Mouse (Mus musculus) liver, adult 2 months (tissue): ENCODE results near the gene Nmbr. TPM values are rescaled to one million over a fixed set of nuclear protein-coding genes. Genes with fewer than 3 reads are reported as not detected.

Experiments
- DNase-seq: peaks from one replicate; pipeline ENCODE4 v3.0.0-alpha.2; 2011; ENCODE audit warnings: low read depth, low spot score; ENCODE audit errors: extremely low read depth
- H3K27ac ChIP-seq: fragments of 200-500 bp; replicated peaks from 2 replicates; pipeline ENCODE4 v1.5.1; 2012; ENCODE audit warnings: low read depth, mild to moderate bottlenecking, control low read depth, inconsistent platforms, low read length; ENCODE audit not compliant: insufficient read depth
- H3K27me3 ChIP-seq: fragments of 200-500 bp; 2 replicates; pipeline ENCODE4 v1.6.1; 2012; ENCODE audit warnings: mild to moderate bottlenecking, moderate library complexity, low read length, inconsistent platforms; ENCODE audit not compliant: control insufficient read depth, insufficient read depth
- H3K36me3 ChIP-seq: fragments of 200-500 bp; 2 replicates; pipeline ENCODE4 v1.6.1; 2012; ENCODE audit warnings: low read length, inconsistent platforms; ENCODE audit not compliant: control insufficient read depth, insufficient read depth
- H3K4me1 ChIP-seq: fragments of 200-500 bp; 2 replicates; pipeline ENCODE4 v1.6.1; 2011; ENCODE audit warnings: low read length; ENCODE audit not compliant: control insufficient read depth, insufficient read depth
- H3K4me3 ChIP-seq: fragments of 200-500 bp; 2 replicates; pipeline ENCODE4 v1.5.1; 2011; ENCODE audit warnings: low read depth, mild to moderate bottlenecking, control low read depth, low read length, moderate library complexity; ENCODE audit not compliant: insufficient read depth
- H3K79me2 ChIP-seq: fragments of 200-500 bp; 2 replicates; pipeline ENCODE4 v1.6.1; 2012; ENCODE audit warnings: inconsistent platforms, mild to moderate bottlenecking, low read length, moderate library complexity; ENCODE audit not compliant: control insufficient read depth, insufficient read depth
- H3K9ac ChIP-seq: fragments of 200-500 bp; 2 replicates; pipeline ENCODE4 v1.6.1; 2012; ENCODE audit warnings: low read depth, mild to moderate bottlenecking, control low read depth, inconsistent platforms, low read length
- CTCF ChIP-seq: fragments of 200-500 bp; IDR thresholded peaks from 2 replicates; pipeline ENCODE4 v1.5.1; 2011; ENCODE audit warnings: low read depth, low read length, control low read depth
- POLR2A ChIP-seq: fragments of 200-500 bp; IDR thresholded peaks from 2 replicates; pipeline ENCODE4 v1.6.1; 2011; ENCODE audit warnings: low read length, control low read depth; ENCODE audit not compliant: insufficient read depth; ENCODE audit errors: extremely low read depth
- WGBS: fragments of 180-500 bp; shearing (Covaris S2); methylation state at CpG from one replicate; pipeline ENCODE4 v1.1.7; 2018; 5-methylcytosine and 5-hydroxymethylcytosine counted together
- polyA plus RNA-seq: library from polyadenylated mRNA; depleted of rRNA; stranded (reverse); fragments of >200 nt; gene quantifications from 2 replicates; pipeline ENCODE4 v1.2.3, GENCODE M21; 2012; rRNA removed
- total RNA-seq: library from RNA; depleted of rRNA; stranded (reverse); fragments of >200 nt; gene quantifications from 2 replicates; pipeline ENCODE4 v1.2.3, GENCODE M21; 2014; rRNA removed

The Nmbr gene
- total and polyA plus RNA-seq, 2 experiments, result 0.18 TPM; not detected in 1

DNA sequence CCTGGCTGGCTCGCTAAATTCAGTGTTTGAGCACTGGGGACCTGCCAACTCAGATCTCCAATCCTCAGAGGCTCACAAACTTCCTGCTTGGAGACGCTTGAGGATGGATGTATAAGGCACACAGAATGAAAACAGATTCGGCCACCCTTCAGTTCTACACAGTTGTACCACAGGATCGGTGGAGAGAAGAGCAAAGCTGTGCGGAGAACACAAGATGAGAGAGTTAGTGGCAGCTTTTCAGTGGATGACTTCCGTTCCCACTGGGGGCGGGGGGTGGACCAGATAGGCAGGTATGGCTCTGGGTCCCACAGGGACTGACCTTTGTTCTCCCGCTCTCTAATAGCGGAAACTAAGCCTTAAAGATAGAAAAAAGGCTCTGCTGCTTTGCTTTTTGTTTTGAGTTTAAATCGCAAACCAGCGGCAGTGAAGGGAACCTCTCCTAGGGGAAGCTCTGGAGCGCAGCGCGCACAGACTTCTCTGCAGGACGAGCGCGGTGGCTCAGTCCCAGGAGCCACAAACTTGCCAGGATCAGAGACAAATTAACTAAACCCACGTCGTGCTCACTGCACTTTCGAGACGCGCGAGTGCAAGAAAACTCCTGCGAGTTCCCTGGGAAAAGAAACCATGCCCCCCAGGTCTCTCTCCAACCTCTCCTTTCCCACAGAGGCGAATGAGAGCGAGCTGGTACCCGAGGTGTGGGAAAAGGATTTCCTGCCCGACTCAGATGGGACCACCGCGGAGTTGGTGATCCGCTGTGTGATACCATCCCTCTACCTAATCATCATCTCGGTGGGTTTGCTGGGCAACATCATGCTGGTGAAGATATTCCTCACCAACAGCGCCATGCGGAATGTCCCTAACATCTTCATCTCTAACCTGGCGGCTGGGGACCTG lies 54.5 kb downstream of the Nmbr start:
- H3K79me2 ChIP-seq, result no peaks in the 10 kb centered on the region
- no peak for DNase-seq
- H3K27me3 ChIP-seq, result no peaks in the 10 kb centered on the region
- no peak overlapping the region for H3K4me3 ChIP-seq
- no peaks in the 10 kb centered on the region for H3K4me1 ChIP-seq
- no peak for TF ChIP-seq POLR2A
- no peak for TF ChIP-seq CTCF
- H3K27ac ChIP-seq, result no peak overlapping the region
- no peaks in the 10 kb centered on the region for H3K36me3 ChIP-seq
- WGBS, result 5% methylated on average over 35 of the region's 35 CpGs
- H3K9ac ChIP-seq, result no peak overlapping the region

DNA sequence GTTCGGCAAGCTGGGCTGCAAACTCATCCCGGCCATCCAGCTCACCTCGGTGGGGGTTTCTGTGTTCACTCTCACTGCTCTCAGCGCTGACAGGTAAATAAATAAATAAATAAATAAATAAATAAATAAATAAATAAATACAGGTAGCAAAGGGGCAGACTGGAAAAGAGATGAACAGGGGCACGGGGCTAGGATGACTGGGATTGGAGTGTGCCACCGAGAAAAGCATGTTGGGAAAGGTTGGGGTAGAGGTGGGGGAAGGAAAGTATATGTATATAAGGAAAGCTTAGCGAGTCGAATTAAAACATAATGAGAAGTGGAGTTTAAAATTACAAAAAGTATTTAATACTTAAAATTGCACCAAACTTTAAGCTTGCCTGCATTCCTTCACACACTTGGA lies 55.2 kb downstream of the Nmbr start:
- Histone ChIP-seq H3K4me1 (no peaks in the 10 kb centered on the region), H3K79me2 (no peaks in the 10 kb centered on the region), H3K4me3 (no peak overlapping the region), H3K27ac (no peak overlapping the region), H3K27me3 (no peaks in the 10 kb centered on the region), H3K36me3 (no peaks in the 10 kb centered on the region), H3K9ac (no peak overlapping the region)
- TF ChIP-seq POLR2A (no peak), CTCF (no peak)
- DNase-seq, result no peak
- WGBS, result 23% methylated on average over 8 of the region's 8 CpGs

DNA sequence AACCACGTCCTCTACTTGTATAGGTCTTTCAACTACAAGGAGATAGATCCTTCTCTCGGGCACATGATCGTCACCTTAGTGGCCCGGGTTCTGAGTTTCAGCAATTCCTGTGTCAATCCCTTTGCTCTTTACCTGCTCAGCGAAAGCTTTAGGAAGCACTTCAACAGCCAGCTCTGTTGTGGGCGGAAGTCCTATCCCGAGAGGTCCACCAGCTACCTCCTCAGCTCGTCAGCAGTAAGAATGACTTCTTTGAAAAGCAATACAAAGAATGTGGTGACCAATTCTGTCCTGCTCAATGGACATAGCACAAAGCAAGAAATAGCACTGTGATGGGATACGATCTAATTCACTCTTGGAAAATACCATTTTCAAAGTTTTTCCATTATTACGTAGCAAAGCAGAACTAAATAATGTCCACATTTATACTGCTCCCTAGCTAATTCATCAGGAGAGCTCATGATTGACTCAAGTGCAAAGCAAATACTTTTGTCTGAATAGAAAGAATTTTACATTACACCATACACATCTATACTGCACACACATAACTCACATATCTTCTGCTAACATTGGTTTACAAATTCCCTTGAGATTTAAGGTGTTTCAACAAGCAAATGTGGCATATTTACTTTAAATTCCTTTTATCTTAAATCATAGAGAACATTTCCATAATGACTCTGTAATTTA lies 65.0 kb downstream of the Nmbr start:
- H3K27me3 ChIP-seq, result no peaks in the 10 kb centered on the region
- no peaks in the 10 kb centered on the region for H3K4me1 ChIP-seq
- TF ChIP-seq CTCF (no peak), POLR2A (no peak)
- no peaks in the 10 kb centered on the region for H3K36me3 ChIP-seq
- DNase-seq, result no peak
- no peak overlapping the region for H3K9ac ChIP-seq
- H3K27ac ChIP-seq, result no peak overlapping the region
- 84% methylated on average over 10 of the region's 10 CpGs for WGBS
- no peaks in the 10 kb centered on the region for H3K79me2 ChIP-seq
- H3K4me3 ChIP-seq, result no peak overlapping the region

DNA sequence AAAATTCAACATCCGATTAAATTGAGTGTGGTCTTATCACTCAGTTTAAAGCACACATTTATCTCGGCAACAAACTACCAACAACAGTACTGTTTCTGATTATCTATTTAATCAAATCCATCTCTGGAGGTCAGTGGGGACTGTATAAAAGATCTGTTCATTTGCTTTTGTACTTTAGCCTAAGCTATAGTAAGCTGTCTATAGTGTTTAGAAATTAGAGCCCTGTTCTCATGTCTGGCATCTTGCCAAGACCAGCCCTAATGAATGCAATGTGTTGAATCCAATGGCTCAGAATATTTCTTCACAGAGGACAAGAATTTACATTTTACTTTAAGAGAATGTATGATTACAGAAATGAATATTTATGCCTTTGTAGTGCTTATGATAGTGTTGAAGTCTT lies 69.1 kb downstream of the Nmbr start:
- H3K79me2 ChIP-seq, result no peaks in the 10 kb centered on the region
- H3K27ac ChIP-seq, result no peak overlapping the region
- TF ChIP-seq POLR2A, result no peak
- TF ChIP-seq CTCF, result no peak
- H3K27me3 ChIP-seq, result no peaks in the 10 kb centered on the region
- H3K36me3 ChIP-seq, result no peaks in the 10 kb centered on the region
- H3K4me3 ChIP-seq, result no peak overlapping the region
- 81% methylated on average over 2 of the region's 2 CpGs for WGBS
- H3K9ac ChIP-seq, result no peak overlapping the region
- DNase-seq, result no peak
- no peaks in the 10 kb centered on the region for H3K4me1 ChIP-seq

DNA sequence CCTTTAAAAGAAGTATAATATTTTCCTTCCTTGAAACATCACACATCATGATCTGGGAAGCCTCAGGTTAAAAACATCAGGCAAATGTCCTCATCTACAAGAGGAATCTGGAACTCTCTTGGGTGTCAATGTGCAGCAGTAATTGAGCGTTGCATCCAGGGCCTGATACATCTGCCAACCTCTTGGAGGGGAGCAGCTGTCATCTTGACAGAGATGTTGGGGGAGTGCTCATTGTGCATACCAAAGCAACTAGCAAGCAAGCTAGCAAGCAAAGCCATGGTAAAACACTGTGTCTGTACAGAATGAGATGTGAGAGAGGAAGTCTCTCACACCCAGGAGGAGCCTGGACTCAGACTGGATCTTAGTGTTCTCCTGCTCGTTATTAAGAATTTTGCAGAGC lies 84.6 kb downstream of the Nmbr start:
- Histone ChIP-seq H3K79me2 (no peaks in the 10 kb centered on the region), H3K36me3 (no peaks in the 10 kb centered on the region), H3K9ac (no peak overlapping the region), H3K27ac (no peak overlapping the region), H3K27me3 (no peaks in the 10 kb centered on the region), H3K4me3 (no peak overlapping the region), H3K4me1 (no peaks in the 10 kb centered on the region)
- 64% methylated on average over 2 of the region's 2 CpGs for WGBS
- TF ChIP-seq CTCF (no peak), POLR2A (no peak)
- DNase-seq, result no peak

DNA sequence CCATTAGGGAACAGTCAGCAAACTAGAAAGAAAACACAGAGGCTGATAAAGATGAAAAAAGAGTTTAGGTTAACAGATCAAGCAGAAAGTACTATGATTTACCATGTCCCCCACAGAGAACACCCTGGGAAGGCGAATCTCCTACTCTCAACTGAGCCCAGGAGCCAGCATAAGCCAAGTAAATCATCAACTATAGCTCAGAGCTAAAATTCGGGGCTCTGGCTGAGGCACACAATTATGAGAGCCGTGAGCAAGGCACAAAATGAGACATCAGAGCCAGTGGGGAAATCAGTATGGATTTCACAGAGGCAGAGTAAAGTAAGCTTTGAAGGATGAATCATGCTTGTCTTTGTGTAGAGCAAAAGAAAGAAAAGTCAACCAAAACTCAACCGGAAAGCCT lies 111.6 kb downstream of the Nmbr start:
- Histone ChIP-seq H3K36me3 (no peaks in the 10 kb centered on the region), H3K4me1 (no peaks in the 10 kb centered on the region), H3K27me3 (no peaks in the 10 kb centered on the region), H3K4me3 (no peak overlapping the region), H3K27ac (no peak overlapping the region), H3K79me2 (no peaks in the 10 kb centered on the region), H3K9ac (no peak overlapping the region)
- no peak for DNase-seq
- 56% methylated on average over 4 of the region's 4 CpGs for WGBS
- TF ChIP-seq POLR2A (no peak), CTCF (no peak)

Other genes starting within 250 kb of the Nmbr start
- gene Adgrg6, start 159.9 kb upstream of the Nmbr start, total RNA-seq, result 1.4 and 1.9 TPM in 2 replicates
- gene Adgrg6, start 159.9 kb upstream of the Nmbr start, polyA plus RNA-seq, result 0.31 and 0.44 TPM in 2 replicates
- gene Vta1, start within 50 bp of the Nmbr start, total RNA-seq, result 17.1 and 18.5 TPM in 2 replicates
- gene Vta1, start within 50 bp of the Nmbr start, polyA plus RNA-seq, result 36.3 and 47.5 TPM in 2 replicates
- not detected in 2 replicates for gene Gje1, start 12.6 kb downstream of the Nmbr start, total RNA-seq
- gene Gje1, start 12.6 kb downstream of the Nmbr start, polyA plus RNA-seq, result not detected in 2 replicates